Mouse (Mus musculus): ENCODE measurements at regions not wholly inside any gene's neighbourhood (a gene's known extent, or its start where the extent isn't known, plus 50 kb on each side); places are given as distances from the start of the nearest gene placed in this dataset.

DNA sequence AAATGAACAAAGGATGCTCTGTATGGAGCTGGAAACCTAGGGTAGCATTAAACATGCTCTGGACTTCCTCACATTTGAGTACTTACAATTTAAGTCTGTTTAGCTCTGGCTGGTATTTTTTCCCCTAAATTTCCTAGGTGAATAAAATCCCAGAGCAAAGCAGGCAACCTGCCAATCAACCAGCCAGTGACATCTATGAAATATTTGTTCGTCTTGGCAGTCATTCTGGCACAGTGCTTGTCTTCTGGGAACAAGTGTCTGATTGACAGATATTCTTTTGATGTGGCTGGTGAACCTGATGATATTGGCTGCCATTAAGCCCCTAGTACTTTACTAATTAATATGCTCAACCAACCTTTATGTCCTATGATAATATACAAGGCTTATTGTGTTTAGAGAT, 64.1 kb upstream of the Dcaf12l2 start:
- no peak overlapping the region for H3K4me3 ChIP-seq (ENCODE audit: low read depth, low read length)
- H3K27ac ChIP-seq (ENCODE audit: low read depth, low read length): no peak overlapping the region
- WGBS: 61% methylated on average over 1 of the region's 1 CpGs
- H3K4me2 ChIP-seq (ENCODE audit: low read length): no peak overlapping the region
- H3K9ac ChIP-seq (ENCODE audit: low read length): no peak overlapping the region
- no peaks in the 10 kb centered on the region for H3K9me3 ChIP-seq (replicated peaks; ENCODE audit: control insufficient read depth, low read length)
- no peaks in the 10 kb centered on the region for H3K27me3 ChIP-seq (replicated peaks; ENCODE audit: control insufficient read depth, insufficient read depth, low read length)
- no peaks in the 10 kb centered on the region for H3K36me3 ChIP-seq (ENCODE audit: control insufficient read depth, insufficient read depth, low read length)
- ATAC-seq (no peak), DNase-seq (ENCODE audit: low spot score) (peak; percentile 51)
- no peaks in the 10 kb centered on the region for H3K4me1 ChIP-seq (ENCODE audit: control insufficient read depth, insufficient read depth, low read length)

Measured in forebrain, embryonic 14.5 days (tissue).